Mouse (Mus musculus) heart, embryonic 12.5 days (tissue): Measurements from ENCODE around the gene Apoe. TPM values are rescaled to one million over a fixed set of nuclear protein-coding genes. Genes with fewer than 3 reads are reported as not detected.

ENCODE experiments used
- ATAC-seq: fragments of 200-750 bp; cut with Nextera tagmentation; 2 replicates; pipeline ENCODE4 v1.8.0; 2017; ENCODE audit warnings: moderate TSS enrichment, moderate library complexity; ENCODE audit not compliant: insufficient number of reproducible peaks, low FRiP score
- H3K27ac ChIP-seq: fragments of 300-500 bp; sonication (generic); 2 replicates; pipeline ENCODE4 v1.5.1; 2016; ENCODE audit warnings: mild to moderate bottlenecking, moderate library complexity; ENCODE audit not compliant: poor library complexity, severe bottlenecking
- H3K27me3 ChIP-seq: fragments of 300-500 bp; sonication (generic); replicated peaks from 2 replicates; pipeline ENCODE4 v1.6.1; 2016; ENCODE audit warnings: mild to moderate bottlenecking, moderate library complexity
- H3K36me3 ChIP-seq: fragments of 300-500 bp; sonication (generic); 2 replicates; pipeline ENCODE4 v1.6.1; 2016; ENCODE audit warnings: mild to moderate bottlenecking, moderate library complexity
- H3K4me1 ChIP-seq: fragments of 300-500 bp; sonication (generic); replicated peaks from 2 replicates; pipeline ENCODE4 v1.6.1; 2016; ENCODE audit warnings: mild to moderate bottlenecking
- H3K4me2 ChIP-seq: fragments of 300-500 bp; sonication (generic); 2 replicates; pipeline ENCODE4 v1.6.1; 2016; ENCODE audit warnings: mild to moderate bottlenecking, moderate library complexity
- H3K4me3 ChIP-seq: fragments of 300-500 bp; sonication (generic); 2 replicates; pipeline ENCODE4 v1.5.1; 2016; ENCODE audit warnings: mild to moderate bottlenecking
- H3K9ac ChIP-seq: fragments of 300-500 bp; sonication (generic); 2 replicates; pipeline ENCODE4 v1.6.1; 2016; ENCODE audit warnings: mild to moderate bottlenecking, moderate library complexity
- H3K9me3 ChIP-seq: fragments of 300-500 bp; sonication (generic); replicated peaks from 2 replicates; pipeline ENCODE4 v1.6.1; 2016; ENCODE audit warnings: mild to moderate bottlenecking, moderate library complexity
- WGBS: fragments of 180-500 bp; shearing (Covaris S2); methylation state at CpG from one replicate; pipeline ENCODE4 v1.1.7; 2016; 5-methylcytosine and 5-hydroxymethylcytosine counted together
- polyA plus RNA-seq: library from polyadenylated mRNA; unstranded; fragments of >200 nt; fragmentation: Nextera tagmentation; extraction: Ambion mirVana; gene quantifications from 2 replicates; pipeline ENCODE4 v1.2.1, GENCODE M21; 2016

Apoe gene
- polyA plus RNA-seq, 1 experiment from 2014 or later = 400 TPM

DNA sequence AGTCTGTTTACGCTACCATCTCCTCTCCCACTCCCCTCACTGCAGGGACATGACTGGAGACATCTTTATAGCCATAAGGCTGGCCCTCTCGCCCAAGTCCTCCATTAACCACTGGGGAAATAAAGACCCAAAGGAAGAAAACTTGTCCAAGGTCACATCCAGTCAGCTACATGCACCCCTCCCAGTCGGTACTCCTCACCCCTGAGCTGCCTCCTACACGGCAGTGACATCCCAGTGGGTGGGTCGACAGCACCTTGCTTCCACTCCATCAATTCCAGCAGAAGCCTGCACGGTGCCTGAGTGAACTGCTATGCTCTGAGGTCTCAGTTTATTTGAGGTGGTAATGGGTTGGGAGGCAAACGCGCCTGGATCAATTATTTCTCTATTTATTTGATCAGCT is 35.0 kb downstream of the Apoe start:
- peak overlapping the region; percentile 89 for H3K4me3 ChIP-seq
- 14% methylated on average over 8 of the region's 8 CpGs for WGBS
- H3K4me2 ChIP-seq = peak overlapping the region; percentile 92
- H3K27ac ChIP-seq = 0 out of 2 replicates have a peak overlapping the region, but pooled peaks have one; percentile 46
- ATAC-seq = no peak
- no peaks in the 10 kb centered on the region for H3K9me3 ChIP-seq
- H3K27me3 ChIP-seq = no peaks in the 10 kb centered on the region
- H3K4me1 ChIP-seq = peaks cover 29% of the 10 kb centered on the region
- peaks cover 14% of the 10 kb centered on the region; the same call in 1 of the 2 replicates for H3K36me3 ChIP-seq
- H3K9ac ChIP-seq = peak overlapping the region; percentile 98

DNA sequence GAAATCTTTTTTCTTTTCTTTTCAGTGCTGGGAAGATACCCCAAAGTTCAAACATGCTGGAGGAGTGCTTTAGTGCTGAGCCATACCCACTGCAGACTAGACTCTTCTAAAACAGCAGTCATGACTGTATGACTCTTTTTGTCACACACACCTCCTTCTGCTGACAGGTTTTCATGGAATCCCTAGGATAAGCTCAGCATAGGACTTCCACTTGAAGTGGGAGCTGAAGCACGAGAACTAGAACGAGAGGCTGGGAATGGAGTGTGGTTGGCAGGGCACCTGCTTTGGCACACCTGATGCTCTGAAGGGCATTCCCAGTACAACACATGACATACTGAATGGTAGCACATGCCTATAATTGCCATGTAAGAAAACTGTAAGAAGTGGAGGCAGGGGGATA is 46.4 kb downstream of the Apoe start:
- WGBS = 61% methylated on average over 2 of the region's 2 CpGs
- Histone ChIP-seq H3K27me3 (no peaks in the 10 kb centered on the region), H3K9me3 (no peaks in the 10 kb centered on the region), H3K9ac (no peak overlapping the region), H3K27ac (no peak overlapping the region), H3K4me2 (no peak overlapping the region), H3K4me3 (no peak overlapping the region), H3K4me1 (peaks cover 19% of the 10 kb centered on the region), H3K36me3 (peaks cover 82% of the 10 kb centered on the region)
- ATAC-seq = no peak

DNA sequence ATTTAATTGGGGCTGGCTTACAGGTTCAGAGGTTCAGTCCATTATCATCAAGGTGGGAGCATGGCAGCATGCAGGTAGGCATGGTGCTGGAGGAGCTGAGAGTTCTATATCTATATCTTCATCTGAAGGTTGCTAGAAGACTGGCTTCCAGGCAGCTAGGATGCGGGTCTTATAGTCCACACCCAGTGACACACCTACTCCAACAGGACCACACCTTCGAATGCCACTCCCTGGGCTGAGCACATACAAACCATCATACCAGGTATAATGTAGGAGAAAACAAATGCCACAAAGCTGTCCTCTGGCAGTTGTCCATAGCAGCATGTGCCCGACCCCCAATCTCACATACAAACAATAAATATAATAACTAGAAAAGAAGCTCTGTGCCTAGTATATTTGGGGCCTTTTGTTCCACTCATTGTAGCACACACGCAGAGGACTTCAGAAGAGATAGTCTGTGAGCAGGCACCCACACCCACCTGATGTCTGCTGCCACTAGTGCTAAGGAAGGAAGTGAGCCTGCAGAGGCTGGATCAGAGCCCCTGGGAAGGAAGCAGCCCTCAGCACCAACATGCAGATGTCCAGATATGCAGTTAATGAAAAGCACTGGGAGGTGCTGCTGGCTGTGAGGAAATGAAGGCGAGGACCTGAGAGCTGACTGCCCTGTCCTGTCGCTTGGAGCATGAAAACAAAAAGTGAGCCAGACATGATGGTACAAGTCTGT is 47.8 kb downstream of the Apoe start:
- H3K27me3 ChIP-seq = no peaks in the 10 kb centered on the region
- H3K27ac ChIP-seq = no peak overlapping the region
- no peak for ATAC-seq
- H3K4me3 ChIP-seq = no peak overlapping the region
- H3K4me2 ChIP-seq = no peak overlapping the region
- no peak overlapping the region for H3K9ac ChIP-seq
- 72% methylated on average over 6 of the region's 6 CpGs for WGBS
- peaks cover 85% of the 10 kb centered on the region for H3K36me3 ChIP-seq
- H3K4me1 ChIP-seq = peaks cover 12% of the 10 kb centered on the region; the same call in 1 of the 2 replicates
- H3K9me3 ChIP-seq = no peaks in the 10 kb centered on the region

Other genes starting within 250 kb of the Apoe start
- 11.4 and 11.7 TPM in 2 replicates for gene Mark4, start 240.4 kb downstream of the Apoe start, polyA plus RNA-seq
- 2.9 and 3.1 TPM in 2 replicates for gene Exoc3l2, start 235.9 kb downstream of the Apoe start, polyA plus RNA-seq
- gene Bloc1s3, start 190.8 kb downstream of the Apoe start, polyA plus RNA-seq = 2.4 TPM in 2 replicates
- 66.4 and 74.0 TPM in 2 replicates for gene Trappc6a, start 190.8 kb downstream of the Apoe start, polyA plus RNA-seq
- gene Nkpd1, start 181.3 kb downstream of the Apoe start, polyA plus RNA-seq = 0.08 TPM in 1 of 2 replicates, not detected in the other
- 26.2 and 26.5 TPM in 2 replicates for gene Ppp1r37, start 136.1 kb downstream of the Apoe start, polyA plus RNA-seq
- gene Zfp296, start 121.9 kb downstream of the Apoe start, polyA plus RNA-seq = 0.32 and 0.36 TPM in 2 replicates
- gene Gemin7, start 121.6 kb downstream of the Apoe start, polyA plus RNA-seq = 118 and 121 TPM in 2 replicates
- 37.1 and 40.6 TPM in 2 replicates for gene Clasrp, start 94.7 kb downstream of the Apoe start, polyA plus RNA-seq
- gene Relb, start 69.8 kb downstream of the Apoe start, polyA plus RNA-seq = 4.6 and 4.7 TPM in 2 replicates
- 99.8 and 107 TPM in 2 replicates for gene Clptm1, start 34.2 kb downstream of the Apoe start, polyA plus RNA-seq
- gene Apoc2, start 21.2 kb downstream of the Apoe start, polyA plus RNA-seq = 1.6 and 5.4 TPM in 2 replicates
- gene Gm44805, start 17.8 kb downstream of the Apoe start, polyA plus RNA-seq = not detected in 2 replicates
- gene Apoc4, start 17.7 kb downstream of the Apoe start, polyA plus RNA-seq = 0.41 TPM in 1 of 2 replicates, not detected in the other
- 6.7 and 8.9 TPM in 2 replicates for gene Apoc1, start 6.5 kb downstream of the Apoe start, polyA plus RNA-seq
- 160 and 166 TPM in 2 replicates for gene Tomm40, start 16.2 kb upstream of the Apoe start, polyA plus RNA-seq
- gene Nectin2, start 51.3 kb upstream of the Apoe start, polyA plus RNA-seq = 99.1 and 101 TPM in 2 replicates
- 232 and 245 TPM in 2 replicates for gene Bcam, start 71.8 kb upstream of the Apoe start, polyA plus RNA-seq
- 0.27 TPM in 1 of 2 replicates, not detected in the other for gene Cblc, start 97.6 kb upstream of the Apoe start, polyA plus RNA-seq
- 1.4 and 1.7 TPM in 2 replicates for gene Bcl3, start 123.6 kb upstream of the Apoe start, polyA plus RNA-seq
- gene Gm19345, start 152.8 kb upstream of the Apoe start, polyA plus RNA-seq = not detected in 2 replicates
- not detected in 2 replicates for gene Ceacam16, start 162.1 kb upstream of the Apoe start, polyA plus RNA-seq
- gene Ceacam19, start 188.8 kb upstream of the Apoe start, polyA plus RNA-seq = not detected in 2 replicates
- 15.7 and 16.0 TPM in 2 replicates for gene Pvr, start 222.0 kb upstream of the Apoe start, polyA plus RNA-seq